Mouse (Mus musculus) C2C12 (cell line): ENCODE measurements around the gene Cpvl. TPM values are rescaled to one million over a fixed set of nuclear protein-coding genes. Genes with fewer than 3 reads are reported as not detected.

ENCODE experiments used
- H3K27me3 ChIP-seq: one replicate; pipeline ENCODE4 v1.6.1; 2011; ENCODE audit not compliant: control insufficient read depth, insufficient read depth, insufficient read length
- H3K36me3 ChIP-seq: one replicate; pipeline ENCODE4 v1.6.1; 2011; ENCODE audit not compliant: control insufficient read depth, insufficient read depth
- H3K4me3 ChIP-seq: one replicate; pipeline ENCODE4 v1.5.1; 2011; ENCODE audit warnings: mild to moderate bottlenecking, control low read depth; ENCODE audit not compliant: poor library complexity, insufficient read depth, severe bottlenecking
- H3K79me2 ChIP-seq: one replicate; pipeline ENCODE4 v1.6.1; 2011; ENCODE audit not compliant: control insufficient read depth, insufficient read depth
- H3K79me3 ChIP-seq: one replicate; pipeline ENCODE4 v1.6.1; 2011; ENCODE audit warnings: low read depth, control low read depth
- H3ac ChIP-seq: one replicate; pipeline ENCODE3; 2011; ENCODE audit warnings: low read depth; ENCODE audit not compliant: control insufficient read depth, insufficient read length
- CEBPB ChIP-seq: IDR thresholded peaks from one replicate; pipeline ENCODE4 v1.6.1; 2011; ENCODE audit warnings: low read depth, mild to moderate bottlenecking, control low read depth, moderate library complexity
- CTCF ChIP-seq: IDR thresholded peaks from one replicate; pipeline ENCODE4 v1.5.1; 2011; ENCODE audit not compliant: control insufficient read depth, insufficient read depth, insufficient read length
- FOSL1 ChIP-seq: IDR thresholded peaks from one replicate; pipeline ENCODE4 v1.8.0; 2011; ENCODE audit warnings: mild to moderate bottlenecking, low read length; ENCODE audit not compliant: poor library complexity, insufficient read depth, severe bottlenecking
- MAX ChIP-seq: IDR thresholded peaks from one replicate; pipeline ENCODE4 v1.6.1; 2011; ENCODE audit warnings: mild to moderate bottlenecking, control low read depth
- MYOD1 ChIP-seq: IDR thresholded peaks from one replicate; pipeline ENCODE4 v1.6.1; 2011; ENCODE audit warnings: low read depth; ENCODE audit not compliant: control insufficient read depth, insufficient read length
- MYOG ChIP-seq: IDR thresholded peaks from one replicate; pipeline ENCODE4 v1.6.1; 2011; ENCODE audit not compliant: control insufficient read depth, insufficient read length; ENCODE audit errors: extremely low read depth
- USF1 ChIP-seq: IDR thresholded peaks from one replicate; pipeline ENCODE4 v1.6.1; 2011; ENCODE audit warnings: low read depth, mild to moderate bottlenecking, control low read depth, moderate library complexity
- polyA plus RNA-seq: library from polyadenylated mRNA; unstranded; fragments of >200 nt; fragmentation: generic; extraction: Trizol; gene quantifications from one replicate; pipeline ENCODE4 v1.2.1, GENCODE M21; 2012; ENCODE audit warnings: missing spikeins

The Cpvl gene
- polyA plus RNA-seq, 1 experiment: not detected

- no peaks in the 10 kb centered on the region for H3K27me3 ChIP-seq
- H3K79me2 ChIP-seq: no peaks in the 10 kb centered on the region
- TF ChIP-seq FOSL1: no peak
- no peak for TF ChIP-seq USF1
- no peak for TF ChIP-seq MYOD1
- no peak for TF ChIP-seq CTCF
- no peak for TF ChIP-seq MAX
- no peak overlapping the region for H3K4me3 ChIP-seq
- H3ac ChIP-seq: no peak overlapping the region
- H3K79me3 ChIP-seq: no peaks in the 10 kb centered on the region
- H3K36me3 ChIP-seq: no peaks in the 10 kb centered on the region
Observed at GRCm38 (mm10) chr6:53968550-53968949, 9.9 kb downstream of the Cpvl start.

GRCm38 (mm10) chr6:53966595-53966994 lies 11.9 kb downstream of the Cpvl start:
- Histone ChIP-seq H3K79me3 (no peaks in the 10 kb centered on the region), H3K79me2 (no peaks in the 10 kb centered on the region), H3K4me3 (no peak overlapping the region), H3K36me3 (no peaks in the 10 kb centered on the region), H3ac (no peak overlapping the region), H3K27me3 (no peaks in the 10 kb centered on the region)
- TF ChIP-seq CTCF (no peak), FOSL1 (no peak), MAX (no peak), CEBPB (no peak), MYOG (no peak), USF1 (no peak), MYOD1 (no peak)

DNA sequence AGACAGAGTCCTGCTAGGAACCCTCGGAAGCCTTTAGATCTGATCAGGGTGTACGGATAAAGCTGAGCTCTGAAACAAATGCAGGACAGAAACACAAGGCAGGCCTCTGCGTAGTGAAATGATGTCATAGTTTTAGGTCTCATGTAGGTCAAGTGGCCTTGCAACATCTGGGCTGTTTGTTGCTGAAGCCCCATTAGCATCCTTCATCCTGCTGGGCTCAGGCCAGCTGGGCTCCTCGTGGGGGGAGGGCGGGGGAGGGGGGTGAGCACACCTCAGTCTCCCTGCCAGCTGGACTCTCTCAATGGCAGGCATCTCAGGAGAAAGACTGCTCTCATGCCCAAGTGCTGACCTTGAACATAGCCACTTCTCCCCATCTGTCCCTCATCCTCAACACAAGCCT lies 12.6 kb downstream of the Cpvl start:
- Histone ChIP-seq H3K79me2 (no peaks in the 10 kb centered on the region), H3K36me3 (no peaks in the 10 kb centered on the region), H3K79me3 (no peaks in the 10 kb centered on the region), H3K27me3 (no peaks in the 10 kb centered on the region), H3ac (no peak overlapping the region), H3K4me3 (no peak overlapping the region)
- no peak for TF ChIP-seq MYOD1

DNA sequence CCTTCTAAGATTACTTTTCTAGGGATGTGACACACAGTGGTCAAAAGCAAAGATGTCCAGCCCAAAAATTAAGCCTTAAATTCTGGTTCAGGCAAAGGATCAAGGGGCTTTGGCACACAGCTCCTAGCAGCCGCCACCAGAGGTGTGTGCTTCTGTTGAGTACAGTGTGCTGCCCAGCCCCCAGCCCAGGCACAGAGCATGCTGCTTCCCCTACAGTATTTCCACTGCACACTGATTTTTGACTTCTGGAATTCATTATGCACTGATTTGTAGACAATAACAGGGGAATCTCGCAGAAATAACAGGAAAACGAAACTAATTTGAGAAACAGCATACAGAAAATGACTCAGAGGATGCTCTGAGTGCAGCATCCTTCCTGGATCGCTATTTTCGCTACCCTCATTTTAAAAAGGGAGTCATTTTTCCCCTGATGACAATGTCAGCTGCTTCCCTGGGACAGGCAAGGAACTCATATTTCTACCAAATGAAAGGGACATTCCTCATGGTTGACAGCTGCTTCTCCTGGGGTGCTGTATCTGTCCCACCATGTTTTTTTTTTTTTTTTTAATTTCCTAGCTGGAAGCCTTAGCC lies 14.5 kb downstream of the Cpvl start:
- Histone ChIP-seq H3K36me3 (no peaks in the 10 kb centered on the region), H3ac (no peak overlapping the region), H3K4me3 (no peak overlapping the region), H3K79me2 (no peaks in the 10 kb centered on the region), H3K27me3 (no peaks in the 10 kb centered on the region), H3K79me3 (no peaks in the 10 kb centered on the region)
- TF ChIP-seq USF1: no peak
- no peak for TF ChIP-seq MAX
- no peak for TF ChIP-seq CEBPB
- TF ChIP-seq CTCF: no peak
- TF ChIP-seq FOSL1: no peak
- TF ChIP-seq MYOD1: no peak
- no peak for TF ChIP-seq MYOG

DNA sequence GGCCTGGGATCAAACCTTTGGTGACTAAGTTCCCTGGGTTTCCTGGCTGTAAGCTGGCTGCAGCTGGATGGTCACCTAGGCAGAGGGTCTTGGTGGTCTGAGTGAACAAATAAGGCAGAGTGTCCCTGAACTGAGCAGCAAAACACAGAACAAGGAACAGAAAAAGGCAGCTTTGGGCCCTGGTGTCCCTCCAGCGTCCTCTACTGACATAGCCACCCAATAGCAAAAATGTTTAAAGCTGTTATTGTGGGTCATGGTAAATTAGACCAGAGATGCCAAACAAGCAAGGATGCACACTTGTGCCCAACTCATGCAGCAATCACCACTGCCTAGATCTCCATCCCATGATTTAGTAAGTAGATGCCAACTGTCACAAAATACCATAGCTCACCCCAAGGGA lies 16.5 kb downstream of the Cpvl start:
- Histone ChIP-seq H3K36me3 (no peaks in the 10 kb centered on the region), H3ac (no peak overlapping the region), H3K79me3 (no peaks in the 10 kb centered on the region), H3K79me2 (no peaks in the 10 kb centered on the region), H3K27me3 (no peaks in the 10 kb centered on the region), H3K4me3 (no peak overlapping the region)
- TF ChIP-seq MYOD1 (no peak), CTCF (no peak), MAX (no peak), USF1 (no peak), FOSL1 (no peak), MYOG (no peak), CEBPB (no peak)

DNA sequence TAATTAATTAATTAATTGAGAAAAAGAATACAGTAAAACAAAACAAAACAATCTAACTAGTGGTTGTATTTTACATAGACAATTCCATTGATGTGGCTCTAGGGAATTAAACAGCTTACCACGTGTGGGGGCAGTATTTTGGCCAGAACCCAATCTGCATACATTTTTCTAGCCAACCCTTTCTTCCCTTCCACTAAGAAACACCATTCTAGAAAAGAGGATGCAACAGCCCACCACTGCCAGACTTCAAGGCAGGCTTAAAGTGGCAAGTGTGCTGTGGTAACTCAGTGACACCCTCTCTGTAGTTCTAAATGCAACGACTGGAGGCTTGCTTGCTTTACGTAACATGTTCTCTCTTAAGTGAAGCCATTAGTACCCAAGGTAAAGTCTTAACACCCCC lies 18.6 kb downstream of the Cpvl start:
- no peak overlapping the region for H3K4me3 ChIP-seq
- H3K79me2 ChIP-seq: no peaks in the 10 kb centered on the region
- TF ChIP-seq FOSL1 (no peak), MYOG (no peak), MAX (no peak), USF1 (no peak), CTCF (no peak), MYOD1 (no peak)
- H3K79me3 ChIP-seq: no peaks in the 10 kb centered on the region
- no peak overlapping the region for H3ac ChIP-seq
- H3K27me3 ChIP-seq: no peaks in the 10 kb centered on the region
- no peaks in the 10 kb centered on the region for H3K36me3 ChIP-seq
